Mouse (Mus musculus): ENCODE results near the gene 4930432M17Rik. TPM values are rescaled to one million over a fixed set of nuclear protein-coding genes. Genes with fewer than 3 reads are reported as not detected.
A peak's percentile ranks its signal among the peaks of the same experiment; 100 is the strongest.

The 4930432M17Rik gene
- not detected for total RNA-seq (2021)

GRCm38 (mm10) chr3:121670462-121670861, at the start of gene 4930432M17Rik:
Gene 4930432M17Rik, plus strand, starts transcription at chr3:121670762.
- no peak for DNase-seq

DNA sequence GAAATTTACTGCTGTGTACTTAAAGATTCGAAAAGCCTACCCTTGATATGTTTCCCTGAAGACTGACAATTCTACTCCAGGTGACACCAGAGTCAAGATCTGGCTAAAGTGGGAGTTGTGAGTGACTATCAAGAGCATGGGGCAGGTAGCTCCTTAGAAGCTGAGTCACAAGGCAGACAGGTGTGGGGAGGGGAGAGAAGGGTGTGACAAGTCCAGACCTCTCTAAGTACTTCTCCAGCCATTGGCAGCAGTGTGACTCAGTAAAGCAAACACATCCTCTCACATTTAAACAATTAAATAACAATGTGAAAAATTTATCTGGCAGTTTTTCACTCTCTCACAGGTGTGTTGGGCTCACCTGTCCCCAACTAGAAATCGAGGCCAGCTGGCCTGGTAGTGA, 44.9 kb upstream of the 4930432M17Rik start:
- DNase-seq = no peak

DNA sequence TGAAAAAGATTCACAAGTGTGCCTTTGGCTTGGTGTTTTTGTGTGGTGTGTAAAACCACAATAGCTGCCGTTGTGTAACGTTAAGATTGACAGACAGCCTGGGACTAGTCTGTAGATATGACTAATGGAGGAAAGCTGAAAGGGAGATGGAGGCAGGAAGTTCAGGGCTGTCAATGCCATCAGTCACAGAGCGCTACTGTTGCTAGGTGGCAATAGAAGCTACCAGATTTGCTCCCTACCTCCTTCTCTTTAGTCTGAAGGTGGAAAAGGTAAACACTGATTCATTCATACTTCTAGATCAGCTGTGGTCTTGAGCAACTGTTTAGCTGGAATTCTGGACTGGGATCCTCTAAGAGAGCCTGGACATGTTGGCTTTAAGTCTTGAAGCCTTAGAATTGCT, 44.3 kb upstream of the 4930432M17Rik start:
- no peak for DNase-seq

DNA sequence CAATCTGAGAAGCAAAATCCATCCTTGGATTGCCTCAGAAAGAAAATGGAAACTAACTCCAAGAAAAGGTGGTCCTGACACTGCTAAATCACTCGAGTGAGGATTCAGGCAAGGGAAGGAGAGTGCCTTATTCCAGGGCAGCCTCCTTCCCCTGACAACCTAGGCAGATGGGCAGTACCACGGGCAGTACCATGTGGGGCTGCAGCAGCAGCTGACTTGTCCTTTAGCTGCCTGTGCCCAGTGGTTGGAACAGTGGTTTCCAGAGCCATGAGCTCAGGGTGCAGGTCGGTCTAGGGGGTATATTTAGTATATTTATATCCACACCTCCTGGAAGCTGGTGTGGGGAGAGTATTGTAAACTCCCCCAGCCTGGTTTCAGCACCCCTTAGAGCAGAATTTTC, 42.3 kb upstream of the 4930432M17Rik start:
- no peak for DNase-seq

DNA sequence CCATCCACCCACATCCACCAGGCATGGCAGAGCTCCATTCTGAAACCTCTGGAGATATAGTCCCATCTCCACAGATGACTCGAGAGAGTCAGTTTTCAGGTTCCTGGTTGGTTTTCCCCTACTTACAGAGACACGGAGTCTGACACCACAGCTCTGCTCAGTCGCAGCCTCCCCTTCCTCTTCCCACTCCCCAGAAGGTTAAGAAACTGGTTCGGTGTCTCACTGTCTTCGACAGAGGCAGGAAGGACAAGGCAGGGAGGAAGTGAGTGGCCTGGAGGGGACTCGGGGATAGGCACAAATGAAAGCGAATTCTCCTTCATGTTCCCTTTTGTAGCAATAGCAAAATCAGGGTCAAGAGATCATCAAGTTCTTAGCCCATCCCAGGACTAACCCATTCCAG, 39.9 kb upstream of the 4930432M17Rik start:
- DNase-seq = no peak

- DNase-seq = no peak
Measured at GRCm38 (mm10) chr3:121634963-121635362, 35.6 kb upstream of the 4930432M17Rik start.

GRCm38 (mm10) chr3:121635505-121635904, 35.1 kb upstream of the 4930432M17Rik start:
- DNase-seq = peak in 1 of 2 experiments; percentile 12

GRCm38 (mm10) chr3:121636315-121636714, 34.2 kb upstream of the 4930432M17Rik start:
- DNase-seq = peak; percentile 52 to 61

DNA sequence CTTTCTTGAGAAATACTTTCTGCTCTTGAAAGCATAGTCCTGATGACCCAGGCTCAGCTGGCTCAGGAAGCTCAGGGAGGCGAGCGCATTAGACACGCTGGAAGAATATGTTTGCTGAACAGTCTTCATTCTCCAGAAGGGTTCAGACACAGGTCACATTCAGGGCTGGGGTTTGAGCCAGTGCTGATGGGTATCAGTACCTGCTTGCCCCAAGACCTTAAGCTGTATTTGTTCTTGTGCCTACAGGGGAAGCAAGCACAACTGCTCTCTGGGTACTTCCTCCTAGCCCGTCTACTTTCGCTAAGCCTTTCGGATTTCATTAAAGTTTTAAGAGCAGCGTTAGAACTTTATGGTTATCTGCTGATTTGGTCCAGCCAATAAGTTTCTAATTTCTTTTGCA, 33.8 kb upstream of the 4930432M17Rik start:
- no peak for DNase-seq

- DNase-seq = no peak
Measured at GRCm38 (mm10) chr3:121637792-121638191, 32.8 kb upstream of the 4930432M17Rik start.

DNA sequence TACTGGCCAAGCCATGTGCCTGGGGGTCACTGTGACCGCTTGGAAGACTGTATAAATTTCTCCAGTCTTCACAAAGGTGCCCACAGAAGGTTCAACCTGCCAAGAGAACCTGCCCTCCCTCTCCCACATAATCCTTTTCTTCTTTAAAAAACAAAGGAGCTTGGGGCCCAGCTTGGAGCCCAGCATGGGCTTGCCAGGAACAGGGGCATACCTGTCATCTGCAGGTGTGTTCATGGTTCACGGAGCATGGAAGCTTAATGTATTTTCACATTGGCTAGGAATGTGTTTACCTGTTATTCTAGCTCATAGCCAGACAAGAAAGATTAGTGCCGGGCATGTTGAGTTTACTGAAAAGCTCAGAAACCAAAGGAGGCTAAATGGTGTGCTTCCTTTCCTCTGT, 32.3 kb upstream of the 4930432M17Rik start:
- no peak for DNase-seq

GRCm38 (mm10) chr3:121640611-121641010, 30.0 kb upstream of the 4930432M17Rik start:
- no peak for DNase-seq

DNA sequence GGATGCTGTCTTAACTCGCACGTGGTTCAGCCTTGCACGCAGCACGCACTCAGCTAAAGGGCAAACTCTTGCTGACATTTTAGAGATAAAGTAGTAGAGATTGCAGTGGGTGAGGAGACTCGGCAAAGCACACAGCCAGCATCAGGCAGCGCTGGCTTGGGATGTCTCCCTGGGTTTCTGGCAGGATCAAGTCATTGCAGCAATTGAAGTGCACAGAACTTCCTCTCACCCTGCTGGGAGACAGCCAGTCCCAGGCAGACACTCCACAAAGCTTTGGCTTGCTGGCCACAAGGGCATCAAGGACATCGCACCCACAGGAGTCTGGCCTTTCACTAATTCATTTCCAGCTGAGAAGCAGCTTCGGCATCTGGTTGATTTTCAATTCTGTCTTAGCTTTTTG, 27.3 kb upstream of the 4930432M17Rik start:
- DNase-seq = peak in 1 of 2 experiments; percentile 26

GRCm38 (mm10) chr3:121645447-121645846, 25.1 kb upstream of the 4930432M17Rik start:
- no peak for DNase-seq

DNA sequence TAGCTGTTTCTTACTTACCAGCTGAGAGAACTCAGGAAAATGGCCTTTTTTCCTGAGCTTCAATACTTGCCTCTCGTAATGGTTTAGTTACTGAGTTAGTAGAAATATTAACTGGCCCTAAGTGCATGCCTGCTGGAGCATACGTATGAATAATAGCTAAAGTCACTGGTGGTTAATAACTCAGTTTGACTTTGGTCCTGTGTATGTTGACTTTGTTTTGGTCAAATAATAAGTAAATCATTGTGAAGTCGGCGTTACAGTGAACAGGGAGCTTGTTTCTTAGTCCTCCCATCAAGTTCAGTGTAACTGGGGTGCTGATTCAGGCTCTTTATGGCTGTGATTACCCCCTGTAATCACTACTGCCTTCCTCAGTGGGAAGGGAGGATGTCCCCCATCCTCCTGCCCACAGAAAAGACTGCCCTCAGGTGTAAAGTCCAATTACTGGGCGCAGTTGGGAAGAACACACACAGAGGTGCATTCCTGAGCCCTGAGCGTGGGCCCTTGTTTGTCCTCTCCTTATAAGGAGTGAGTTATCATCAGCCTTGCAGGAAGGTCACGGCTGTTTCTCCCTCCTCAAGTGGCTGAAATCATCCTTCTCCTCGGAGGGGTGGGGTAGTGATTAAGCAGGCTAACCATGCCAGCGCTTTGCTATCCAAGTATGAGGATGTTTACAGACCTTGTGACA, 24.1 kb upstream of the 4930432M17Rik start:
- no peak for DNase-seq

- DNase-seq = no peak
Measured at GRCm38 (mm10) chr3:121648238-121648778, 22.3 kb upstream of the 4930432M17Rik start.

- no peak for DNase-seq
Measured at GRCm38 (mm10) chr3:121650052-121650671, 20.4 kb upstream of the 4930432M17Rik start.

- no peak for DNase-seq
Measured at GRCm38 (mm10) chr3:121651710-121652109, 18.9 kb upstream of the 4930432M17Rik start.

DNA sequence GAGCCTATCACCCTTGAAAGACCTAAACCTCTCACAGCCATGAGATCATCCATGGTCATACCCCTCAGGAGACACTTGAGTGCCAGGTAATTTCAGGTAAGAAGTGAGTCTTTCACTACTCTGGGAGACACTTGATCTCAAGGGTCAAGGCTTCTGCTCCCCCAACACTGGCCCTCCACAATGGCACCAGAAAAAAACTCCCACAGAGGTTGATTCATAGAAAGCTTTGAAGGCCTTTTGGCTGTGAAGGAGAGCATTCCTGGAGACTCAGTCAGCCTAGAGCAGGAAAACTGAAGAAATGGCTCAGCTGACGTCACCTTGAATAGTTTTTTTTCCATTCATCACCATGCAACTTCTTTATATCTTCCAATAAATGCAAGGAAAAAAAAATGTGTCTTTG, 18.4 kb upstream of the 4930432M17Rik start:
- DNase-seq = no peak

DNA sequence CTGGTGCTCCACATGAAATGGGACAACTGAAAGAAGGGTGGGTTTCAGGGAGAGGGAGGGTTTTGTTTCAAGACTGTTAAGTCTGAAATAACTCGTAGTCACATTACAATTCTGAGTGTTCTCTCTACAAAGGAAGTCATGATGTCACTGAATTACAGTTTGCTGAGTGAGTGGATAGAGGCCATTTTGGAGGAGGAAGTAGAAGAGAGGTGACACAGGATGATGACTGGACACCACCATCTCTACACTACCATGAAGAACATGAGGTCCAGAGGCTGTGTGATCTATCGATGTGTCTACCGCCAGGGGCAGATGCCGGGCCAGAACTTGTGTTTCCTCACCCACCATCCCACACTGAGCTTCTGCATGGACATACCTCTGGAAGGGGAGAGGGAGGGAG, 13.6 kb upstream of the 4930432M17Rik start:
- DNase-seq = no peak

- no peak for DNase-seq
Measured at GRCm38 (mm10) chr3:121662705-121663469, 7.7 kb upstream of the 4930432M17Rik start.

DNA sequence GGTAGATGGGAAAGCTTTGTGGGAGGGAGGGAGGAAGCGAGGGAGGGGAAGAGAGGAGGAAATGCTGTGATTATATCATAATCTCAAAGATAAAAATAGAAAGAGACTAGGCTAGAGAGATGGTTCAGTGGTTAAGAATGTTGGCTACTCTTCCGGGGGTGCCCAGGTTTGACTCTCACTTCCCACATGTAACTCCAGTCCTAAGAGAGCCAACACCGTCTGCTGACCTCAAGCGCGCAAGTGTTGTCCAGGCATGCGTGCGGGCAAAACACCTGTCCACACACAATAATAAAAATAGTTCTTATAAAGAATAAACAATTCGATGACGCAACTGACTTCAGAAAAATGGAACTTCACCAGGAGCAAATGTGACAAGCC, 7.1 kb upstream of the 4930432M17Rik start:
- no peak for DNase-seq

DNA sequence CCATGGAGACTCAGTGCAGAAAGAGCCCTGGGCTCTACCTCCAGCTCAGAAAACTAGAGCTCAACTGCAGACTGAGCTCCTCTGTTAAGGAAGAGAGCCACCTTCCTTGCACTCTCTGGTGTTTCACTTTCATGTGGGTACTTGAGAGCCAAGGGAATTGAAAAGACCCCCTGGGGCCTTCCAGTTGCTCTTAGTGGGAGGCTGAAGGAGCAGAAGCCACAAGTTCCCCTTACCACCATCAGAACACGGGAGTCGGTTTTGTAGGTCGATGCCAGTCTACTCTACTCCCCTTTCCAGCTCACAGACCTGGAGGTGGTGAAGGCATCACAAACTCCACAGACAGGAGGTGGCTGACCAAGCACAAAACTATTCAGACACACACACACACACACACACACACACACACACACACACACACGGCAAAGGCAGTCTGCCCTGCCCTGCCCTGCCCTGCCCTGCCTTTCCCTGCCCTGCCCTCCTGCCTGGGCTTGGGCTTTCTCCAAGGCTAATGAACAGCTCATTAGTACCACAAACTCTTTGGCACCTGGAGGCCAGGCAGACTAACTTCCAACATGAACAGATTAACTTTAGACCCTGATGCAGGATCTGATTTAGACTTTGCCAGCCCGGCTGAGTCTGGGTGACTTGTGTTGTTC, 1.7 kb downstream of the 4930432M17Rik start:
- no peak for DNase-seq

Measured in layer of hippocampus, postnatal 36 days (tissue).